Mouse (Mus musculus) cerebellum, postnatal 14 days (tissue): ENCODE results near the gene Gm11983.
A peak's percentile ranks its signal among the peaks of the same experiment; 100 is the strongest.
"Not testable (repeated sequence)": the region's sequence is repeated elsewhere in the genome, so short reads cannot be mapped to it uniquely, and the experiment has no call there.

Experiments
- DNase-seq, 2 experiments: peaks; one replicate each; pipeline ENCODE4 v3.0.0; 2021; ENCODE audit warnings: mixed read lengths in 2 of 2

Gene Gm11983

DNA sequence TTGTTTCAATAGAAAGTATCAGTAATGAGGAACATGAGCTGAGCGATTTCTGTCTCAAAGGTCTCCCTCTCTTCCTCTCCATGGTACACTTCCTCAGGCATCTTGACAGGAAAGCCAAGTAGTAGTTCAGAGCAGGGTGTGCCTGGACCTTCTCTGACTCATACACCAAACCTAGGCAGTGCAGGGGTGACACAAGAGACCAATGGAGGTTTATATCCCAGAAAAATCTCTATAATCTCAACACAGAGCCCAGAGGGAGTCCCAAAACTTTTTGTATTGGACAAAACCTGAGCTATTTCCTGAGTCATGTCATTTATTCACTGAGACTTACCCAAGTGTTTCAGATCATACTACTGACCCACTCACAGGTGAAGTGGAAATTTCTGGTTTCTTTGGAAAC is at the start of gene Gm11983:
Gene Gm11983 (minus strand): TSS at position 101 of the 400 bp plus-strand sequence.
- DNase-seq: no peak

DNA sequence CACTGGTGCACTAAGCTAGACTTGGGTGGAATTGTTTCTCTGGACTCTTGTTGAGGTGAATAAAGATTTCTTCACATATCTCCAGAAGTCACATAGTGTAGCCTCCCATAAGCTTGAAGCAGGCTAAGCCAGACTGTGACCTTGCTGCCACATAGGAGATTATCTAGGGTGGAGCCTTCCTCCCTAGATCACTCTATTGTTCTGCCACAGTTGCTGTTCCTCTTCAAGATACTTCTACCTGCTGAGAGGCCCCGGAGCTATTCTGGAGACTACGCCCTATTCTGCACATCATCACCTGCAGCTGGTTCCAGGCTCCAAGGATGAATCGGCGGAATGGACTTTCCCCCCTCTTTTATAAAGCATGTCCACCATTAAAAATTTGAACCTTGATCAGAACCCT is 45.6 kb upstream of the Gm11983 start:
- DNase-seq: not testable (repeated sequence)

DNA sequence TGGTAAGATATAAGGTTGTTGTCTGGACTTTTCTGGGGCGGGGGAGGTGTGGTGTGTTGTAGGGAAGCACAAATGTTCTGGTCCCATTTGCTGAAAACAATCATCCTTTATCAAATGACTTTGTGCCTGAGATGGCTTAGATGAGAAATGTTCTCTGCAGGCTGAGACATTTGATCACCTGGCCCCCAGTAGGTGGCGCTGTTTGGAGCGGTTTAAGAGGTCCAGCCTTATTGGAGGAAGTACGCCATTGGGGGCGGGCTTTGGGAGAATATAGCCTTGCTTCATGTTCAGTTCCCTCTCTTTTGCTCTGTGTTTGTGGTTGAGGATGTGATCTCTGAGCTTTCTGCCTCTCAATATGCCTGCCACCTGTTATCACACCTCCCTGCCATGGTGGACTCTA is 44.2 kb upstream of the Gm11983 start:
- peak; percentile 38 to 67 for DNase-seq

DNA sequence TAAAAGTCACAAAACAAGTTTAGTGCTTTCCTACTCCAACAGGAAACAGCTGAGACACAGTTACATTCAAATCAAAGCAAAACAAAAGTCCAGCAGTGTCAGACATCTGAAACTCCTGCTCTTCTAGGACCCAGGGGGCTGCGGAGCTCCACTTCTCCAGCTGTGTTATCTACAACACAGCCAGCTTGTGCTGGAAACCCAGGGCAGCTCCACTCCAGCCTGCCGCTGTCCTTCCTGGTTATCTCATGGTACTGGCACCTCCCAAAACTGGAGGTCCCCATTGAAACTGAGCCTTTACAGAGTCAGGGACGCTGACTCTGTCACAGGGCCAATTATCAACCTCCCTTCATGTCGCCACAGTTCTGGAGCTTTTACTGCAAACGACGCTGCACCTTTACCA is 40.3 kb upstream of the Gm11983 start:
- DNase-seq: no peak

DNA sequence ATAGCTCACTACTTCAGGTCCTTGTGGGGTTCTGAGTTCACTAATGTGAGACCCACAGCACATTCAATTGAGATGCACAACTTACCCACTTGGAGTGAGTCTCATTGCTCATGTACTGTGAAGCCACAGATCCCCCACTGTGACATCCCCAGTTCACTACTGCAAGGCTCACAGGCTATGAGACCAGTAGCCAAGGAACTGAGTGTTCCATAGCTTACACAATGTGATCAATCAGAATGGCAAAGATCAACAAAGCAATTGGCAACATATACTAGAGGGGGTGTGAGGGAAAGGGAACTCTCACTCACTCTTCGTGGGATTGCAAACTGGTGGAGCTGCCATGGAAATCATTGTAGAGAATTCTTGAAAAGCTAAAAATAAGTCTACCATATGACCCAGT is 33.5 kb upstream of the Gm11983 start:
- DNase-seq: no peak

DNA sequence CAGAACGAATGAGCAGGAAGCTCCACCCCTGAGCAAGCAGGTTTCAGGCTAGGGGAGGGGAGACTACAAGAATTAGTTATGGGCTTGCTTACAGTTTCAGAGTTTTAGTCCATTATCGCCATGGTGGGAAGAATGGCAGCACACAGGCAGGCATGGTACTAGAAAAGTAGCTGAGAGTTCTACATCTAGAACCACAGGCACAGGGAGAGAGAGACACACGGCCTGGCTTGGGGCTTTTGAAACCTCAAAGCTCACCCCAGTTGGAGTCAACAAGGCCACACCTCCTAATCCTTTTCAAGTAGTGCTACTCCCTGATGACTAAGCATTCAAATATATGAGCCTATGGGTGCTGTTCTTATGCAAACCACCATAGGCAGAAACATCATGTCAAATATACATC is 28.1 kb upstream of the Gm11983 start:
- DNase-seq: no peak

DNA sequence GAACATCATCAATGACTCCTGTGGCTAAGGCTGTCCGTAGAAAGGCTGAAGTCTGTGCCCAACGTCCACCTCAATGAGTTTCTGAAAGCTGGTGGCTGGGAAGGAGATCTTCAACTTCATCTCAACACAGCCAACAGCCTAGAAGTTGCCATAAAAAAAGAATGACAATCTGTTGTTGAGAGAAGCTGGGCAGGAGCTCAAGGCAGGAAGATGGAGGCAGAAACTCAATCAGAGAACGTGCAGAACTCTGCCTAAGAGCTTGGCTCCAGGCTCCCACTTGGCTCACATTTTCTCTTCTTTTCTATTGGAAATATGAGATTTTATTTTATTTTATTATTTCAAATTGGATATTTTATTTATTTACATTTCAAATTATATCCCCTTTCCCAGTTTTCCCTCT is 24.7 kb upstream of the Gm11983 start:
- DNase-seq: no peak

DNA sequence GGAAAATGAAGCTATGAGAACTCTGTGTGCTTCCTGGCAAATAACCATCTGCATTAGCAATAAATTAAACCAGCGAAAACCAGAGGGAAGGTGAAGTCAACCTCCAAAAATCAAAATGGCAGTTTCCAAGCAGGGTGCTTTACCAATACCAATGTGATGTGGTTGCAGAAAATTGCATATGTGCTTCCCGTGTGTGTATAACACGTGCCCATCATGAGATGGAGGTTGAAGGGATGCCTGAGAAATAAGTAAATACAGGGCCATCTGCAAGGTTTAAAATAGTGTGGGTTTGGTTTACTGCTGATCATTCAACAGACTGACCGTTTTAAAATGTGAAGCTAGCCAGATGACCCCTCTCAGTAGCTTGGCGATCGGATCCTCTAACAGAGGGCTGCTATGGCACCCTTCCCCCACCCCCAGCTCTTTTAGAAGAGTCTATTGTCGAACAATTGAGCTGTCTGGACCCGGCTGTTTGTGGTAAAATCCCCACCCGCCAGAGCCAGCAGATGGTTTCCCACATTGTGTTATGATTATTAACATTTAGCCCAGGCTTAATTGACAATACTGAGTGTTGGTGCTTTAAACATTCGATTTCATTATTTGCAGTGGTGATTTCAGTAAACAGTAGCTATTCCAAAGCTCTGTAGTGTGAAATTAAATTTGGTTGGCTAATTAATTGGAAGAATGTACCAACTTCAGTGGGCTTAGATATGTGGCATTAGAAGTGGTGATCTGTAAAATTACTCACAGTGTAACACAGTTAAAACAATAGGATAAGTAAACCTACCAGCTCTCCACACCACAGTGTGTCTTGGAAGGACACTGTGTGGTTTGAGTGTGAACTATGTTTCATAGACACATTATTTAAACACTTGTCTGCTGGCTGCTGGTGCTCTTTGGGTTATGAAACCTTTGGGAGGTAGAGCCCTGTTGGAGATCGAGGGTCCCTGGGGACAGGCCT is 22.7 kb upstream of the Gm11983 start:
- DNase-seq: peak; percentile 27 to 55

DNA sequence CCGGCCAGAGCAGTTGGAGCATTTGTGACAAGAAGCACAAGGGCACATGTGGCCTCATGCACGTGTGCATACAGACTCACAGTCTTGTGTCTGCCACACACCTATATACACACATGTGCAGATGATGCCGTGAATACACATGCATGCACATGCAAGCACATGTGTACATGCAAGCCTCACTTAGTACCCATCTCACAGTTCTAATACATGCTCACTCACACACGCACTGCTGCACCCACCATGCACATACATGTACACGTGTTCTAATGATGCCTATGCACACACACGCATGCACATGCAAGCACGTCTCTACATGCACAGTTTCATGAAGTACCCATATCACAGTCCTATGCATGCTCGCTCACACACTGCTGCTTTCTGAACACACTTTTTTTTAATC is 21.6 kb upstream of the Gm11983 start:
- no peak for DNase-seq

DNA sequence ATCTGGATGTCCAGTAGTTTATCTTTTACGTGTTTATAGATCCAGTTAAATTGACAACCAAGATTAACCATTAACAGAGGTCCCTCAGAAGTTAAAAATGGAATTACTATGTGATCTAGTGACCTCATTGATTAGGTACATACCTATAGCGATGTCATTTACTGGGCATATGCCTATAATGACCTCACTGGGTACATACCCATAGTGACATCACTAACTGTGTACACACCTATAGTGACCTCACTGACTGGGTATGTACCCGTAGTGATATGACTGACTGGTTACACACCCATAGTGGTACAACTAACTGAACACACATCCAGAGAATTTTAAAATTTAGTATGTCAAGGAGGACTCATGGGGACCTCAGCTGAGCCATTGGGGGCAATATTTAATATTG is 18.5 kb upstream of the Gm11983 start:
- DNase-seq: no peak

DNA sequence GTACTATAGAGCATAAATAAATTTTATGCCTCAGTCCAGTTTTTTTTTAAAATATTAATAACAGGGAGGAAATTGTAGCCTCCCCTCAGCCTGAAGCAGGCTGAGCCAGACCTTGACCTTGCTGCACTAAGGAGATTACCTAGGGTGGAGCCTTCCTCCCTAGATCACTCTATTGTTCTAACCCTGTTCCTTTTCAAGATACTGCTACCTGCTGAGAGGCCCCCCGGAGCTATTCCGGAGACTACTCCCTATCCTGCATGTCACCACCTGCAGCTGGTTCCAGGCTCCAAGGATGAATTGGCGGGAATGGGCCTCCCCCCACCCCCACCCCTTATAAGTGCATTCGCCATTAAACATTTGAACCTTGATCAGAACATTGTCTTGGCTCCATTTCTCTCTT is 15.9 kb upstream of the Gm11983 start:
- DNase-seq: not testable (repeated sequence)

DNA sequence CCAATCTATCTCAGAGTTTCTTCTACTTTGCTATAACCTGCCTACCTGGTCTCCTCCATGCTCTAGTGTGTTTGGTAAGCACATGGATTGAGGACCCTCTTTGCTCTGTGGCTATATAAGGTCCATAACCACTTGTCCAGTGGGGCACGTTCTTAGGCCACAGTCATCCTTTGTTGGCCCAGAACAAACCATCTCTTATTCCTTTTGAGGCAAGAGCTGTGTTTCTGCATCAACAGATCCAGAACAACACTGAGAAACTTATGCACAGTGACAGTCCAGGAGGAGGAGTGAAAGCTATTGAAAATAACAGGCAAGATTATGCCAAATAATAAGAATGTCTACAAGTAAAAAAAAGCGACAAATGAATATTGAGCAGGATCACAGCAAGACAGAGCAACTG is 6.4 kb upstream of the Gm11983 start:
- no peak for DNase-seq

DNA sequence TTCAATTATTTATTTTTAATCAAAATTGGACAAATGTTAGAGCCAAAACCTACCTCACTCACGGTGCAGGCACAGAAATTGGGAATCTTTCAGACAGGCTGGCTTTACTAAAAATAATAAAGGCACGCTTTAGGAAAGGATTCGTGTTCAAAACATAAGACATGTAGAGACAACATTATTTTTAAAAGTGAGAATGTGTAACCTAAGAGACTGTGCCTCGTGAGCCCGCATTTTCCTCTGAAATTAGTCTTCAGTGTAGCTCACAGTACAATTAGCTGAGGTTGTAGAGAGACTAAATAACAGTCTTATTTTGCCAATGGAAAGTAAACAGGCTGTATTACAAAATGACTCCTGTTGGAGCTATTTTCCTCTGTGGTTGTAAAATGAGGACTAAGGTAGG is 4.7 kb upstream of the Gm11983 start:
- no peak for DNase-seq

DNA sequence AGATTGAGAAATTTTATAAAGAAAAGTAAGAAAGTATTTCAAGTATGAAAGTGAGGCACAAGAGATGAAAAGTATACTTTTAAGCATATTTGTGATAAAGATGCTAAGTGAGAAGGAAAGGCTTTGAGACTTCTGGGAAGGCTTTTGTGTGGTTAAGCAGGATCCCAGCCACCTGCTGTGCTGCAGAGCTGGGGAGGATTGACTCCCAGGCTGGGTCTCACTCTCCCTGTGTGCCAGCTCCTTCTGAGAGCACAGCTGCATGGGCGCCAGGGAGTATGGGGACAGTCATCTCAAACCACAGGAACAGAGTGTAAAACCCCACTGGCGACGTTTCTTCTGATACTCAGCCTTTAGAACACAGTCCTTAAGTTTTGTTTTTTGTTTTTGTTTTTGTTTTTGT is 3.3 kb upstream of the Gm11983 start:
- DNase-seq: no peak

DNA sequence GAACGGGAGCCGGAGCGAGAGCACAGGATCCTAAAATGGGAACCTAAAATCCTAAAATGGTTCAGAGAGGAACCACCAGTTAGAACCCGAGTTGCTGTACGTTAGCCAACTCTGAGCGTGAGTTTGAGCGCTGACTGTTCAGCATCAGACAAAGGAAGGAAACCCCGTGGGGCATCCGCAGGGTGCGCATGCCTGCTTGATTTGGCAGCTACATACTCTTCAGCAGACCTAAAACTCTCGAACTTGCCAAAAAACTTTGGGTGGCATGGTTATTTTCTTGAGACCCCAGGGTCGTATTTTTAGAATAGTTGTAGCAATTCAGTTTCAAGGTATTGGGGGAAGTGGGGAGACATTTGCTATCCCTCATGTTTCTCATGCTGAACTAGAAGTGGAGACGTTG is 2.8 kb downstream of the Gm11983 start:
- no peak for DNase-seq

DNA sequence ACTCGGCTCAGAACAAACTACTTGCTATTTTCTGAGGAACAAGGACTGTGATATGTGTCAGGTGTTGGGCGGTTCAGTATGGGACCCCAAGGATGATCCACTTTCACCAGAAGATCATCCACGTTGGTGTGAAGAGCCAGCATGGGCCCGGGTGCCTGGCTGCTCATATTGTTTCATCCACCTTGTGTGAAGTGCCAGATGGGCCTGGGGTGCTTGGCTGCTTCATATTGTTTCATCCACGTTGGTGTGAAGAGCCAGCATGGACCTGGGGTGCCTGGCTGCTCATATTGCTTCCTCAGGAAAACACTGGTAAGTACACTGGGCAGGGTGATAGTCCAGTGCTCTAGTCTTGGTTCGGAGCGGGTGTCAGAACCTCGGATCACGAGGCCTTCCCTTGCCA is 3.7 kb downstream of the Gm11983 start:
- peak; percentile 25 to 38 for DNase-seq

DNA sequence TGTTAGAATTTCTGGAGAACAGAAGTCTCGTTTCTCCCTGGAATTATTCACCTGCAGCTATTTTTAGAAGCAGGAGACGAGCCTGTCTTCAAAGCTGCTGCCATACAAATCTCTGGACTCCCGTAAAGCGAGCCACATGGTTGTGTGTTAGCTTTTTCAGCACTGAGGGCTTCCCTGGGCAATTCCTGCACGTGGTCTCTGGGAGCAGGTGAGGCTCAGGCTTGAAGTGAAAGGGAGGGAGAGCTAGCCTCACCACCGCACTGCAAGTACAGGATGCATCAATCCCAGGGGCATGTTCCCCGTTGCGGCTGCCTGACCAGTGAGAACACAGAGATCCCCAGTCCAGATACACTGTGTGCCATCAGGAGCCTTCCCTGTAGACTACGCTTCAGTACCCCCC is 5.5 kb downstream of the Gm11983 start:
- peak; percentile 41 to 42 for DNase-seq

DNA sequence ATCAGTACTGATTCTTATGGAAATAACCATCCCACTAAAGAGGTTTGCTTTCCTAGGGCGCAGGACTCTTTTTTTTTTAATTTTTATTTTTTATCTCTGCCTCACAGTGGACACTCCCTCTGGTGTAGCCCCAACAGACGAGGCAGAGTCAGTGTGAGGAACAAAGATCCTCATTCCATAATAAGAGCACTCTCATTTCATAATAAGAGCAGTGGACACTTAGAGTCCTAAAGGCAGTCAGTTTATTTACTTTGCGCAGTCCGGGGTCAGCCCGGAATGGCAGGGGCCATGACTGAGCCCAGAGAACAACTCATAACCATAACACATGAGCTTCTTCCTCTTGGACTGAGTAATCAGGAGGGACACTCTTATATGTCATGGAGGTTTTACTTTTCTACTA is 9.3 kb downstream of the Gm11983 start:
- no peak for DNase-seq

DNA sequence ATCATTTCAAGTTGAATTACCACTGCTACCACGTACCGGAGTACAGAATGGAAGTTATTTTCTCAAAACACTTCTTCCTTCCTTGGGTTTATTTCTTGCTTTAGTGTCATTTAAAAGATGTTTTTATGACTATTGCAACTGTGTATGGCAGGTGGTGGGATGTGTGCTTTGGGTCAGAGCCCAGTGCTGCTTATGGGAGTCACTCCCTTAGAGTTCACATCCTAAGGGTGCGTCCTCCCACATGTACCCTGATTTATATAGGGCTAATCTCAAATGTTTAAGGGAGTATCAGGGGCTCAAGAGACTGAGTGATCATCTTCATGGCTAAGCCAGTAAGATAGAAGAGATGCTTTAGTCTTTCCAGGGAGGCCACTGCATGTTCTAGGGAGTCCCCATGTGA is 11.3 kb downstream of the Gm11983 start:
- no peak for DNase-seq

DNA sequence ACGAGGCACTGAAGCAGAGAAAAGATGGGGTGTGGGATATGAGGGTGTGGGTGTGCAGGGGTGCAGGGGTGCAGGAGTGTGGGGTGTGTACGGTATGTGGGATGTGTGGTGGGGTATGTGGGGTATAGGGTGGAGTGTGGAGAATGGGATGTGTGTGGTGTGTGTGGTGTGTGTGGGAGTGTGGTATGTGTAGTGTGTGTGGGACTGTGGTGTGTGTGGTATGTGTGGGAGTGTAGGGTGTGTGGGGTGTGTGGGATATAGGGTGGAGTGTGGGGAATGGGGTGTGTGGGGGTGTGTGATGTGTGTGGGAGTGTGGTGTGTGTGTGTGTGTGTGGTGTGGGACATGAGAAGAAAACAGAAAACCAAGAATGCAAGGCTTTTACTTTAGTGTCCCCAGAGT is 14.3 kb downstream of the Gm11983 start:
- DNase-seq: no peak

DNA sequence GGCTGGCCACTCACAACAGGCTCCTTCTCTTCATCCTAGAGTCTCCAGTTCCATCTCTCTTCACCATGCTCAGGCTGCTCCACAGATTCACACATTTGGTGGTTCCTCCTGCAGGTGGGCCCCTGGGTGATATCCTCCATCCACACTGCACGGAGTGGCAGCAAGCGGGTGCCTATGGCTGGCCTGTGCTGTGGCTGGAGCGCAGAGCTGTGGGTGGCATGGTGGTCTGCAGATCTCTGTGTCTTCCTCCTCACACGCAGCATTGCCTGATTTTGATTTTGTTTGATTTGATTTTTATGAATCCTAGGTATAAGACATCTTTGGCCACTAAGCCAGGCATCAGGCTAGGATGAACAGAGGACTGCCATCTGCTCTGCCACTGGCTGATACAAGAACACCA is 23.0 kb downstream of the Gm11983 start:
- no peak for DNase-seq

DNA sequence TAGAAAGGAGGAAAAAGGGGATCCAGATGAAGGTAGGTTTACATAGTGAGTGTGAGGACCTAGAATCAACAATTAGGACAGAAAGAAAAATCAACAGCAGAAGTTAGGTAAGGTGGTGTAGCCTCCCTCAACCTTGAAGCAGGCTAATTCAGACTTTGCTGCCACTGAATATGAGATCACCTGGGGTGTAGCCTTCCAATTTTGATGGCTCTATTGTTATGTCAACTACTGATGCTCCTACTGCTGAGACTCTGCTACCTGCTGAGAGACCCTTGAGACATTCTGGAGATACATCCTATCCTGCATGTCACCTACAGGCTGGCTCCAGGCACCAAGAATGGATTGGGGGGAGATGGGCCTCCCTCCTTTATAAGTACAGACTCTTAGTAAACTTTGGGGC is 34.6 kb downstream of the Gm11983 start:
- not testable (repeated sequence) for DNase-seq

DNA sequence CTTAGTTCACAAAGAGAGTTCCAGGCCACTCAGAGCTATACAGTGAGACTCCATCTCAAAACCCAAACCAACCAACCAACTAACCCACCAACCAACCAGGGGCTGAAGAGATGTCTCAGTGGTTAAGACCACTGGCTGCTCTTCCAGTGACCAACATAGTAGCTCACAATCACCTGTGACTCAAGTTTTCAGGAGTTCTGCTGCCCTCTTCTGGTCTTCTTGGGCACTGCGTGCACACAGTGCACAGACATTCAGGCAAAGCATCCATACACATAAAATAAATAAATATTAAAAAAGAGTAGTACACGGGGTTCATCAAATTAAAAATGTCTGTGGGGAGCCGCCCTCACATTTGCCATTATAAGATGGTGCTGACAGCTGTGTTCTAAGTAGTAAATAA is 46.8 kb downstream of the Gm11983 start:
- peak; percentile 27 to 51 for DNase-seq
